ENCODE assay signal across 26 mouse cellular contexts in genomic region chr8:34294721-34295120, GRCm38 (mm10).
"Had no signal": no experiment of that assay in that cellular context is flagged by ENCODE, and none has a peak within 500 bp of the region (broad histone marks: within the 10 kb centered on the region; RNA-seq: fewer than 3 reads in every experiment).

No protein-coding gene starts in this region.

- DNase-seq: gastrocnemius, adult 2 months; gastrocnemius, postnatal 10 days; gastrocnemius, postnatal 25 days; heart, adult 18-20 months; heart, postnatal 10 days; heart, postnatal 4 days; kidney, adult 18-20 months; kidney, adult 8-10 months; kidney, postnatal 10 days; kidney, postnatal 25 days; kidney, postnatal 4 days; left cerebral cortex, postnatal 4 days had no signal

- H3K27me3 ChIP-seq: heart, embryonic 12.5 days; hindbrain, embryonic 12.5 days; intestine, embryonic 15.5 days; limb, embryonic 13.5 days; limb, embryonic 15.5 days; liver, embryonic 12.5 days had no signal

- H3K36me3 ChIP-seq: heart, embryonic 10.5 days; heart, embryonic 12.5 days; hindbrain, embryonic 10.5 days; hindbrain, embryonic 12.5 days; intestine, embryonic 15.5 days; limb, embryonic 13.5 days; limb, embryonic 15.5 days; liver, embryonic 12.5 days had no signal

- H3K9ac ChIP-seq: heart, embryonic 12.5 days; hindbrain, embryonic 12.5 days; hindbrain, embryonic 14.5 days; intestine, embryonic 15.5 days; limb, embryonic 13.5 days; limb, embryonic 15.5 days; liver, embryonic 12.5 days; liver, embryonic 14.5 days had no signal

- H3K27ac ChIP-seq: gastrocnemius, adult 2 months; heart, embryonic 10.5 days; hindbrain, embryonic 10.5 days; hindbrain, embryonic 12.5 days; hindbrain, embryonic 14.5 days; intestine, embryonic 15.5 days; layer of hippocampus, adult 2 months; limb, embryonic 13.5 days; limb, embryonic 15.5 days; liver, embryonic 12.5 days; liver, embryonic 14.5 days had no signal

- H3K4me3 ChIP-seq: gastrocnemius, adult 2 months; heart, embryonic 10.5 days; heart, embryonic 12.5 days; hindbrain, embryonic 10.5 days; hindbrain, embryonic 12.5 days; intestine, embryonic 15.5 days; layer of hippocampus, adult 2 months; limb, embryonic 13.5 days; limb, embryonic 15.5 days; liver, embryonic 12.5 days had no signal

- H3K9me3 ChIP-seq: intestine, embryonic 15.5 days; liver, embryonic 12.5 days had no signal

- H3K4me2 ChIP-seq: heart, embryonic 12.5 days; hindbrain, embryonic 12.5 days; hindbrain, embryonic 14.5 days; intestine, embryonic 15.5 days; limb, embryonic 13.5 days; limb, embryonic 15.5 days; liver, embryonic 12.5 days had no signal

- H3K4me1 ChIP-seq: heart, embryonic 10.5 days; heart, embryonic 12.5 days; hindbrain, embryonic 10.5 days; hindbrain, embryonic 12.5 days; intestine, embryonic 15.5 days; limb, embryonic 13.5 days; limb, embryonic 15.5 days; liver, embryonic 12.5 days had no signal

- ATAC-seq: hindbrain, embryonic 16.5 days; inflammation-experienced regulatory T-cells, adult 6 months; intestine, embryonic 15.5 days; intestine, postnatal 0 days; liver, embryonic 12.5 days had no signal
